In genomic region chr5:137079849-137080248, GRCm38 (mm10) we compare ENCODE assay signal across 9 mouse cellular contexts. TPM values are rescaled to one million over a fixed set of nuclear protein-coding genes. Genes with fewer than 3 reads are reported as not detected.
DNase-seq lines count a peak whose midpoint lies in the region; ATAC-seq lines count a peak whose summit lies in the region.
"Had no signal": no experiment of that assay in that cellular context is flagged by ENCODE, and none has a peak within 500 bp of the region (broad histone marks: within the 10 kb centered on the region; RNA-seq: fewer than 3 reads in every experiment).

No protein-coding gene starts in this region.

- no peaks in the 10 kb centered on the region for H3K27me3 ChIP-seq in limb, embryonic 12.5 days
- no peaks in the 10 kb centered on the region for H3K27me3 ChIP-seq in limb, embryonic 10.5 days (ENCODE audit: low read depth, poor library complexity, severe bottlenecking)
- H3K27me3 ChIP-seq in heart, embryonic 13.5 days (replicated peaks): no peaks in the 10 kb centered on the region
- H3K27me3 ChIP-seq in stomach, embryonic 16.5 days (ENCODE audit: control insufficient read depth, insufficient read depth, low read length): no peaks in the 10 kb centered on the region

- DNase-seq in limb, embryonic 10.5 days (ENCODE audit: low spot score): no peak
- peak; percentile 28 to 55 for DNase-seq in kidney, postnatal 36 days
- DNase-seq in layer of hippocampus, postnatal 14 days (ENCODE audit: low spot score in 2 of 2): no peak
- DNase-seq in right cerebral cortex, postnatal 4 days: no peak
- DNase-seq in left cerebral cortex, adult 11 months (ENCODE audit: low spot score): no peak

- 0 out of 2 replicates have a peak, but pooled peaks cover 4% of the 10 kb centered on the region for H3K9me3 ChIP-seq in limb, embryonic 12.5 days
- H3K9me3 ChIP-seq in limb, embryonic 10.5 days (replicated peaks): no peaks in the 10 kb centered on the region
- H3K9me3 ChIP-seq in heart, embryonic 13.5 days: no peaks in the 10 kb centered on the region
- H3K9me3 ChIP-seq in stomach, embryonic 16.5 days (replicated peaks; ENCODE audit: control insufficient read depth, low read length): no peaks in the 10 kb centered on the region
- H3K9me3 ChIP-seq: G1E had no signal

- no peaks in the 10 kb centered on the region for H3K36me3 ChIP-seq in limb, embryonic 12.5 days
- no peaks in the 10 kb centered on the region for H3K36me3 ChIP-seq in limb, embryonic 10.5 days
- H3K36me3 ChIP-seq in heart, embryonic 13.5 days: no peaks in the 10 kb centered on the region
- no peaks in the 10 kb centered on the region for H3K36me3 ChIP-seq in stomach, embryonic 16.5 days (ENCODE audit: control insufficient read depth, insufficient read depth, low read length)
- H3K36me3 ChIP-seq: G1E had no signal

- H3K9ac ChIP-seq in limb, embryonic 12.5 days (replicated peaks): 0 out of 2 replicates have a peak overlapping the region, but pooled peaks have one; percentile 23
- H3K9ac ChIP-seq in heart, embryonic 13.5 days: no peak overlapping the region
- H3K9ac ChIP-seq in stomach, embryonic 16.5 days (ENCODE audit: low read length): no peak overlapping the region

- no peak overlapping the region for H3K27ac ChIP-seq in limb, embryonic 12.5 days
- H3K27ac ChIP-seq in limb, embryonic 10.5 days: no peak overlapping the region
- H3K27ac ChIP-seq in heart, embryonic 13.5 days (replicated peaks): peak overlapping the region; percentile 94
- peak overlapping the region; percentile 23; the same call in 1 of the 2 replicates for H3K27ac ChIP-seq in stomach, embryonic 16.5 days (ENCODE audit: low read length)

- H3K4me1 ChIP-seq in limb, embryonic 12.5 days (replicated peaks): 0 out of 2 replicates have a peak, but pooled peaks cover 6% of the 10 kb centered on the region
- peaks cover 24% of the 10 kb centered on the region for H3K4me1 ChIP-seq in limb, embryonic 10.5 days
- peaks cover 54% of the 10 kb centered on the region for H3K4me1 ChIP-seq in heart, embryonic 13.5 days
- H3K4me1 ChIP-seq in stomach, embryonic 16.5 days (ENCODE audit: control insufficient read depth, insufficient read depth, low read length): peaks cover 30% of the 10 kb centered on the region

- ATAC-seq in limb, embryonic 12.5 days (ENCODE audit: insufficient number of reproducible peaks, insufficient read depth, low FRiP score, low TSS enrichment, low read depth): no peak
- ATAC-seq in heart, embryonic 13.5 days (ENCODE audit: extremely low read depth, insufficient number of reproducible peaks, low FRiP score, low TSS enrichment): no peak
- 0 out of 2 replicates have a peak, but pooled peaks have one; percentile 16 for ATAC-seq in stomach, embryonic 16.5 days (ENCODE audit: insufficient read depth, low FRiP score)

- 41% methylated on average over 5 of the region's 5 CpGs for WGBS in limb, embryonic 12.5 days
- WGBS in limb, embryonic 10.5 days: 49% methylated on average over 5 of the region's 5 CpGs
- WGBS in heart, embryonic 13.5 days: 39% methylated on average over 5 of the region's 5 CpGs
- WGBS in stomach, embryonic 16.5 days: 44% methylated on average over 5 of the region's 5 CpGs

- no peak overlapping the region for H3K4me3 ChIP-seq in limb, embryonic 12.5 days (replicated peaks)
- no peak overlapping the region for H3K4me3 ChIP-seq in limb, embryonic 10.5 days
- H3K4me3 ChIP-seq in heart, embryonic 13.5 days: no peak overlapping the region
- no peak overlapping the region for H3K4me3 ChIP-seq in stomach, embryonic 16.5 days (replicated peaks; ENCODE audit: low read length)

- no peak overlapping the region for H3K4me2 ChIP-seq in limb, embryonic 12.5 days
- H3K4me2 ChIP-seq in heart, embryonic 13.5 days: no peak overlapping the region
- no peak overlapping the region for H3K4me2 ChIP-seq in stomach, embryonic 16.5 days (ENCODE audit: low read depth, low read length)

RNA-seq across cellular contexts. Expression of gene Serpine1, which starts 7.8 kb away (rescaled TPM):
- 0.38 and 0.44 TPM in 2 replicates for polyA plus RNA-seq in limb, embryonic 12.5 days (2016; fragmentation: Nextera tagmentation; extraction: Ambion mirVana)
- 0.36 and 0.39 TPM in 2 replicates for polyA plus RNA-seq in limb, embryonic 10.5 days (2016; fragmentation: Nextera tagmentation; extraction: Ambion mirVana)
- 0.74 and 0.92 TPM in 2 replicates for polyA plus RNA-seq in heart, embryonic 13.5 days (2015; fragmentation: Nextera tagmentation; extraction: Ambion mirVana)
- polyA plus RNA-seq in stomach, embryonic 16.5 days (2015; fragmentation: Nextera tagmentation; extraction: Ambion mirVana): 0.24 and 0.45 TPM in 2 replicates
- 1 to 10 TPM in 1 of 2 experiments, under 1 TPM in 1; 0.91 to 1.3 TPM for total RNA-seq in layer of hippocampus, postnatal 14 days (2021)

RNA-seq across cellular contexts. Expression of gene Ap1s1, which starts 33.9 kb away (rescaled TPM):
- 150 and 153 TPM in 2 replicates for polyA plus RNA-seq in limb, embryonic 12.5 days (2016; fragmentation: Nextera tagmentation; extraction: Ambion mirVana)
- polyA plus RNA-seq in limb, embryonic 10.5 days (2016; fragmentation: Nextera tagmentation; extraction: Ambion mirVana): 155 and 170 TPM in 2 replicates
- polyA plus RNA-seq in heart, embryonic 13.5 days (2015; fragmentation: Nextera tagmentation; extraction: Ambion mirVana): 140 and 147 TPM in 2 replicates
- 187 and 192 TPM in 2 replicates for polyA plus RNA-seq in stomach, embryonic 16.5 days (2015; fragmentation: Nextera tagmentation; extraction: Ambion mirVana)
- 100 to 1,000 TPM; 231 to 235 TPM for total RNA-seq in layer of hippocampus, postnatal 14 days (2021)

RNA-seq across cellular contexts. Expression of gene Trim56, which starts 36.2 kb away (rescaled TPM):
- 6.9 and 8.6 TPM in 2 replicates for polyA plus RNA-seq in limb, embryonic 12.5 days (2016; fragmentation: Nextera tagmentation; extraction: Ambion mirVana)
- polyA plus RNA-seq in limb, embryonic 10.5 days (2016; fragmentation: Nextera tagmentation; extraction: Ambion mirVana): 5.6 and 7.0 TPM in 2 replicates
- 4.9 and 6.9 TPM in 2 replicates for polyA plus RNA-seq in heart, embryonic 13.5 days (2015; fragmentation: Nextera tagmentation; extraction: Ambion mirVana)
- 8.1 and 9.3 TPM in 2 replicates for polyA plus RNA-seq in stomach, embryonic 16.5 days (2015; fragmentation: Nextera tagmentation; extraction: Ambion mirVana)
- 1 to 10 TPM; 5.2 to 5.9 TPM for total RNA-seq in layer of hippocampus, postnatal 14 days (2021)

RNA-seq across cellular contexts. Expression of gene Vgf, which starts 53.7 kb away (rescaled TPM):
- polyA plus RNA-seq in limb, embryonic 12.5 days (2016; fragmentation: Nextera tagmentation; extraction: Ambion mirVana): 0.09 and 0.25 TPM in 2 replicates
- 0.16 TPM in 1 of 2 replicates, not detected in the other for polyA plus RNA-seq in limb, embryonic 10.5 days (2016; fragmentation: Nextera tagmentation; extraction: Ambion mirVana)
- polyA plus RNA-seq in heart, embryonic 13.5 days (2015; fragmentation: Nextera tagmentation; extraction: Ambion mirVana): 0.11 and 0.16 TPM in 2 replicates
- 0.34 and 0.39 TPM in 2 replicates for polyA plus RNA-seq in stomach, embryonic 16.5 days (2015; fragmentation: Nextera tagmentation; extraction: Ambion mirVana)
- total RNA-seq in layer of hippocampus, postnatal 14 days (2021): 100 to 1,000 TPM; 285 to 318 TPM

Comparison
In these comparisons a context has a peak if more than half of its experiments do, and no peak if none do; other contexts are left out.
1. H3K27ac ChIP-seq: peak in heart, embryonic 13.5 days (single experiment) and stomach, embryonic 16.5 days (single experiment); none in limb, embryonic 12.5 days (single experiment) and limb, embryonic 10.5 days (single experiment).
2. DNase-seq: peak in kidney, postnatal 36 days (2 of 2); none in limb, embryonic 10.5 days (single experiment), layer of hippocampus, postnatal 14 days (0 of 2), right cerebral cortex, postnatal 4 days (single experiment) and left cerebral cortex, adult 11 months (single experiment).